Mouse (Mus musculus): ENCODE measurements around the gene Il5.
A peak's percentile ranks its signal among the peaks of the same experiment; 100 is the strongest.

GRCm38 (mm10) chr11:53745260-53745659 lies 24.7 kb downstream of the Il5 start:
- TF ChIP-seq CTCF (IDR thresholded peaks at IDR 0.05; ENCODE audit: low read depth), result peak; percentile 49
- TF ChIP-seq EP300 (optimal IDR thresholded peaks at IDR 0.05), result no peak

Data from stomach, postnatal 0 days (tissue).